Mouse (Mus musculus) fat pad, adult 2 months (tissue): Measurements from ENCODE around the gene Xrcc4.
"Not testable (repeated sequence)": the region's sequence is repeated elsewhere in the genome, so short reads cannot be mapped to it uniquely, and the experiment has no call there.

ENCODE experiments used
- DNase-seq: peaks from one replicate; pipeline ENCODE4 v3.0.0-alpha.2; 2011; ENCODE audit warnings: low read depth, low spot score; ENCODE audit errors: extremely low read depth

Xrcc4 gene

GRCm38 (mm10) chr13:90088962-90089824 is at the start of gene Xrcc4, which contains the start of gene Tmem167:
Gene Xrcc4 (minus strand): TSS chr13:90089608.
Gene Tmem167 (plus strand): TSS chr13:90089123.
- peak; percentile 76 for DNase-seq

DNA sequence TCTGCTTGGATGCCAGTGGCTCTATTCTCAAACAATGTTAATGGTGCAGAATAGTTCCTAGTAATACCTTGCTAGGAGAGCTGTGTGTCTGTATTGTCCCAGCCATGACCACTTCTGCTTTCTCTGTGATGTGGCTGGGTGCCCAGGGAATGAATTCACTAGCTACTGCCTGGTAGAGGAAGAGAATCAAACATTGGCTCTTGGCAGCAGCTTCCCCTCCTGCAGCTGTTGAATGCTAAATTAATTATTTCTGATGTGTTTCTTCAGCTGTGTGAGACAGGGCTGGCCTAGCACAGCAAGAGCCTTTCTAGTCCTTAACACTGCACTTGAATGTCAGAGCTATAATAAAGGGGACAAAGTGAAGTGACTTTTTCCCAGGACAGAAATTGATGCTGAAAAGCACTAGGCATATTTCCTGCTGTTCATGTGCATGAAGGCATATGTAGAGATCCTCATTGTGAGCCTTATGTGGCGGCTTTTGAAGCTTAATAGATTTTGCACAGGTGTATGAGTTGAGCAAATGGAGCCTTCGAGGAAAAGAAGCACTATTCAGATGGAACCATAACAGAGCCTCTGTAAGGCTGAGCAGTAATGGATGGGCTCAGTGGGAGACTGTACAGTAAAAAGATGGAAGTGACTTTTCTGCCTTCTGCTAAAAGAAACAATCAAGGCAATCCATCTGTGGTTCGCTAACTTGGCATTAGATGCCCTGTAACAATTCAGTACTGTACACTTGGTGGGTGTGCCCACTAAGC is 46.9 kb upstream of the Xrcc4 start:
- no peak for DNase-seq

- DNase-seq: no peak
These were observed 22.3 kb upstream of the Xrcc4 start for GRCm38 (mm10) chr13:90111681-90112080.

GRCm38 (mm10) chr13:90108746-90109145 is 19.3 kb upstream of the Xrcc4 start:
- not testable (repeated sequence) for DNase-seq

DNA sequence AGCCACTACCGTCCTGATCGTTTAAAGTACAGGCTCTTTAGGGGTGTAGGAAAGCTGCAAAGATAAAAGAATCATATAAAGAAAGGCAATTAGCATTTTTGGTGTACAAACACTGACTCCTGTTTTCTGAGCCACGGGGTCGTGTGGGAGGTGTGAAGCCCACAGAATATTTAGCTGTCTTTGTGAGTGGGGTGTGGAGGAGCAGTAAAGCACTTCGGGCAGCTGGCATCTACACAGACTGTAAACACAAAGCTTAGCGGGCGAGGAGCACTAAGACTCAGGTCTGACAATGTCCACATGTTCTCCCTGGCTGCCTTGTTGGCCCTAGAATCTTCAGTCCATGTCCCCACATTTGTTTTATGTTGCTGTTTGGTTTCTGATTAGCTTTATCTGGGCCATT is 16.7 kb upstream of the Xrcc4 start:
- no peak for DNase-seq

DNA sequence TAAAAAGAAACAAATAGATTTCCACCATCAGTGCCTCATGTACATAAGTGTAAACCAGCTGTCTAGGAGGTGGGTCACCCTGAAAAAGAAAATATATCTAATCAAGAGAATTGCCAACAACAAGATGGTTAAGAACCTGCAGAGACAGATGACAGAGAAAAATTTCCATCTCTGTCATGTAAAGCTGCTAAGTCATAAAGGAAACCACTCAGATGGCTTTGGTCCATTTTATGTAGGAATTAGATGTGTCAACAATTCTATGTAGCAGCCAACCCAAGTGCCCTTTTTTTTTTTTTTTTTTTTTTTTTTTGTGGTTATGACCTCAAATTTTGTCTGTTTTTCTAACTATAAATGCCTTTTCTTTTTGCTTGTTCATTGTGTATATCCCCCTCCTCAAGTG is 12.1 kb upstream of the Xrcc4 start:
- DNase-seq: no peak

DNA sequence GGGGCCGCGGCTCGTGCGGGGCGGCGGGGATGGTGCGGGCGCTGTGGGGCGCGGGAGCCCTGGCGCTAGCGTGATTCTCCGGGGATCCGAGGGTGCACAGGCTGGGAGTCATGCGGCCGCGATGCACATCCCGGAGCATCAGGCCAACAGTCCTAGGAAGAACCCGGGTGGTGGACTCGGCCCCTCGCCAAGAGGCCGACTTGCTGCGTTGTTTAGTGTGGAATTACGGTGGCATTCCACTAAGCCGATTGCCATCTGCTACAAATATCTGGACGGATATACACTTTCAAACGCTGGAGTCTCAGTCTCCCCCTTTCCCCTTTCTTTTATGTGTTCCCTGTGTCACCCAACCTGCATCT is 396 bp upstream of the Xrcc4 start:
- DNase-seq: no peak

DNA sequence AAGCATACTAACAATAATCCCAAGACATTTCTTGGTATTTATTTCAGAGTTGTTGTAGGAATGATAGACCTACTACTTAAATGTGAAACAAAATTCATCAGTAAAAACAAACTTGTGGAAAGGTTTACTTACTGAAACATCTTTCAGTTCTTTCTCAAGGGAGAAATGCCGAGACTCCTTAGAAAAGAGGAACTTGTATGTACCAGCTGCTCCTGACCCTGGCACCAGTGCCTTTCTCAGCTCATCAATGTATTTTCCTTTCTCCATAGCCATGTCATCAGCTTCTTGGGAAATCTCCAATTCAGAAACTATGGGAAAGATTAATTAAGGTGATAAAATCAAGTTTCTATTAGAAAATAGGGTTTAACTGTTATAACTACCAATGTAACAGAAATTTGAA is 27.5 kb downstream of the Xrcc4 start:
- DNase-seq: no peak

DNA sequence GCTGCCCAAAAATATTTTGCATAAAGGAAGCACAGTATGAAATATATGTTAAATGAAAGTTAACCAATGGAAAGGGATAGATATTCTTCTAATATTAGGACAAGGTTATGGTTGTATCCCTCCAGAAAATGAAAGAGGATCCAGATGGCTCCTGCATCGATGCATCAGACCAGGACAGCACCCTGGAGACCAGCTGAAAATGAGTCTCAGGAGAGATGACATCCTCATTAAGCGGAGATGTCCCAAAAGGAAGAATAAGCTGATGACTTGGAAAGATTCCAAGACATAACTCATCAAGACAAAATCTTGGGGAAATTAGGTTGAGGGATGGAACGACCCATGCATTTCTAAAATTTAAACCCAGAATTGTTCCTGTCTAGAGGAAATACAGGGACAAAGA is 37.0 kb downstream of the Xrcc4 start:
- DNase-seq: no peak

DNA sequence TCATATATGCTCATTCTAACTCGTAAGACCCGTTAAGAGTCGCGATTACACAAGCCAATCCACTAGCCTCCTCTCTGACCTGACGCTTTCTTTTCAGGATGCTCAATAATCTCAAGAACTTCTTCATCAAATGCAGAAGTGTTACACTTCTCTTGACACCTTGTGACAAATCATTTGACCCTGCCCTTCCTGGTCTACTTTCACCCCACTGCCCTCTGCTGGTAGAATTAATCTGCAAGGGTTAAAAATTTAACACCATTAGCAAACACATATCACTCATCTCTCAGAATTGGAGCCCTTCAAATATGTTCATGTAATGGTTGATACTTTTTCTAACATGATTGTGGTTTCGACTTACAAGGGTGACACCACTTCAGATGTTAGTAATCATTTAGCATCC is 37.7 kb downstream of the Xrcc4 start:
- DNase-seq: no peak

DNA sequence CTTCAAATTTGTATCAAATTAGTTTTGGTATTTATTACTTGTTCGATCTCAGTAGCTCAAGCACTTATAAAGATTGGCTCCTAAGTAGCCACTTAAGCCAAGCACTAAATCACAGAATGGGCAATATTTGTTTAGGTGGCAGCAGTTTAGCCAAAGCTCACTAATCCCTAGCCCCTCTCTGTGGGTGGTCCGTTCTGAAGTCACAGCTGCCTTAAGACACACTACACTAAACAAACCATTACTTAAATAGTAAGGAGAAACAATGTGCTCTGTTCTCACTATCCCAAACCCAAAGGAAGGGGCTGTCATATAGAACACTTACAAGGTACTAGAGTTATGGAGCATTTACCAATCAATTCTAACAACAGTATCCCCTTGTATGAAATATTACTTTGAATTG is 49.8 kb downstream of the Xrcc4 start:
- no peak for DNase-seq

GRCm38 (mm10) chr13:90032977-90033376 is 56.4 kb downstream of the Xrcc4 start:
- no peak for DNase-seq

GRCm38 (mm10) chr13:90032523-90032922 is 56.9 kb downstream of the Xrcc4 start:
- no peak for DNase-seq

- no peak for DNase-seq
These were observed 58.5 kb downstream of the Xrcc4 start for GRCm38 (mm10) chr13:90030911-90031310.

- DNase-seq: no peak
These were observed 76.8 kb downstream of the Xrcc4 start for GRCm38 (mm10) chr13:90012620-90013019.

- no peak for DNase-seq
These were observed 77.2 kb downstream of the Xrcc4 start for GRCm38 (mm10) chr13:90012198-90012597.

GRCm38 (mm10) chr13:90011129-90011528 is 78.3 kb downstream of the Xrcc4 start:
- DNase-seq: no peak

DNA sequence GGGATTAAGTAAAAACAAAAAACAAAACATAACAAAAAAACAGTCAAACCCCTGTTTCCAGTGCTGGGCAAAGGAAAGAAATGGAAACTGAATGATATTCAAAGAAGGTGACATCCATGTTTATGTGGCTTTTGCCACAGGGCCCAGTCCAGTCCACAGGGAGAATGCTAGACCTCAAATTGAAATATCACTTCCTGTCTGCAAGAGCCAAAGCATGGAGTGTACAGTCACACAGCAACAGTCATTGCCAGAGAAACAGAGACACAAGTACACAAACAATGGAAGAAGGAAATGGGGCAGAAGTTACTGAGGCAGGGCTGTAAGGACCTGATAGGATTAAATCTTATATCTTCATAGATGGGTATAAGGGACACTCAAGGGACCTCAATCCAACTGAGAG is 79.6 kb downstream of the Xrcc4 start:
- no peak for DNase-seq

- no peak for DNase-seq
These were observed 83.8 kb downstream of the Xrcc4 start for GRCm38 (mm10) chr13:90005561-90005960.

DNA sequence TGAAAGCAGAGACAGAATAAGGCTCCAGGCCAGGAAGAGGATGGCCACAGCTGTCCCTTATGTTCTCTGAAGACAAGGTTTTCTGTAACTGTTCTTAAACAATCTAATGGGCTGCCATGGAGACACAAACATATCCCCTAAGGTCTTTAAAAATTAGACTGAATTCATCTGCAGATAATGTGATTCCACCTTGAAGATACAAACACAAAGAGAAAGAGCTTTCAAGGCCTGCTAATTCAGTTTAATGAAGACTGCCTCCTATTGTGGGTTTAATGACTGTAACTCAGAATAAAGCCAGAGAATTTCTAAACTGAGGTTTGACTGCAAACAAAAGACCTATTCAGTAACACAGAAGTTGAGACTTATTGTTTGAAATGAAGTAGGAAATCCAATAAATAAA is 91.9 kb downstream of the Xrcc4 start:
- no peak for DNase-seq

- DNase-seq: no peak
These were observed 103.3 kb downstream of the Xrcc4 start for GRCm38 (mm10) chr13:89986087-89986486.

- DNase-seq: no peak
These were observed 118.5 kb downstream of the Xrcc4 start for GRCm38 (mm10) chr13:89970940-89971339.
